Mouse (Mus musculus): ENCODE measurements around the gene Trnau1ap. TPM values are rescaled to one million over a fixed set of nuclear protein-coding genes. Genes with fewer than 3 reads are reported as not detected.

Gene Trnau1ap
- polyA plus RNA-seq, 1 experiment from 2014 or later = 74.0 TPM

DNA sequence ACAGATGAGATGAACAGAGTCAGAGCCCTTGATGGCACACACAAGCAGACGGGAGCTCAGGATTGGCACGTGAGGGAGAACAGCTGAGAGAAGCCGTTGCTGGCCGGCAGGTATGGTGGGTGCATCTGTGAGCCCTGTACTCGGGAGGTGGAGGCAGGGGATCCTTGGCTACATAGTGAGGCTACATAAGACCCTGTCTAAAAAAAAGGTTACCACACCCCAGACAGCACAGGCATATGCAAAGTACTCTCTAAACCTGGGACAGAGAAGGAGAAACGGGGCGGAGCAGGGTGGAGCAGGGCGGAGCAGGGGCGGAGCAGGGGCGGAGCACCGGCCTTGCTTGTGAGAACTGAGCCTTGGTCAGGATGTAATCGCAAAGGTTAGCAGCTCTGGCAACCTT, 26.8 kb upstream of the Trnau1ap start:
- Histone ChIP-seq H3K4me2 (ENCODE audit: low read length) (no peak overlapping the region), H3K27me3 (ENCODE audit: control insufficient read depth, insufficient read depth, low read length) (no peaks in the 10 kb centered on the region), H3K9me3 (ENCODE audit: control insufficient read depth, low read length) (no peaks in the 10 kb centered on the region), H3K9ac (ENCODE audit: low read length) (no peak overlapping the region), H3K36me3 (ENCODE audit: control insufficient read depth, insufficient read depth, low read length) (peaks cover 67% of the 10 kb centered on the region), H3K4me3 (ENCODE audit: control insufficient read depth in 1 of 2, insufficient read depth in 1 of 2, low read depth in 1 of 2, low read length in 2 of 2) (no peak overlapping the region), H3K27ac (replicated peaks in 1 of 2; ENCODE audit: control insufficient read depth in 1 of 2, insufficient read depth in 1 of 2, low read depth in 2 of 2, low read length in 2 of 2) (no peak overlapping the region), H3K4me1 (ENCODE audit: control insufficient read depth in 2 of 2, insufficient read depth in 2 of 2, low read length in 2 of 2) (peaks cover 0 to 9% of the 10 kb centered on the region in 2 experiments; a peak in 1 of 4 replicates)
- 42% methylated on average over 12 of the region's 12 CpGs for WGBS
- ATAC-seq (ENCODE audit: insufficient number of reproducible peaks, insufficient read depth, low FRiP score, low read depth) = no peak

DNA sequence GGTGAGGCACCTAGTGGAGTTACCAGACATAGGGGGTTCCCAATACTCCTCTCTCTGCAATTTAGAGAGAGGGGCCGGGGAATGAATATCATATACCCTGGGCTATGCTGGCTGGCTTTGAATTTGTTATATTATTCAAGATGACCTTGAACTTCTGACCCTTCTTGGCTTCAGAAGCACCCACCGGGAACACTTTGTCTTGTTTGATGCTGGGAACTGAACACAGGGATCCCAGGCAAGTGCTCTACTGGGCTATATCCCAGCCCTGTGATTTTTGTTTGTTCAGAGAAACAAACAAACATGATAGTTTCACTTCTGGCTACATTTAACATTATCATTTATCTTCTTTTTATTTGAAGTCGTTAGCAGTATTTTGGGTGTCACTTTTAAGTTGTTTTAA, 26.1 kb upstream of the Trnau1ap start:
- no peak for ATAC-seq (ENCODE audit: insufficient number of reproducible peaks, insufficient read depth, low FRiP score, low read depth)
- H3K9me3 ChIP-seq (ENCODE audit: control insufficient read depth, low read length) = no peaks in the 10 kb centered on the region
- no peak overlapping the region for H3K4me3 ChIP-seq (ENCODE audit: control insufficient read depth in 1 of 2, insufficient read depth in 1 of 2, low read depth in 1 of 2, low read length in 2 of 2)
- no peak overlapping the region for H3K4me2 ChIP-seq (ENCODE audit: low read length)
- H3K27ac ChIP-seq (replicated peaks in 1 of 2; ENCODE audit: control insufficient read depth in 1 of 2, insufficient read depth in 1 of 2, low read depth in 2 of 2, low read length in 2 of 2) = no peak overlapping the region
- 81% methylated on average over 3 of the region's 3 CpGs for WGBS
- peaks cover 0 to 12% of the 10 kb centered on the region in 2 experiments; a peak in 1 of 4 replicates for H3K4me1 ChIP-seq (ENCODE audit: control insufficient read depth in 2 of 2, insufficient read depth in 2 of 2, low read length in 2 of 2)
- H3K9ac ChIP-seq (ENCODE audit: low read length) = no peak overlapping the region
- peaks cover 67% of the 10 kb centered on the region for H3K36me3 ChIP-seq (ENCODE audit: control insufficient read depth, insufficient read depth, low read length)
- no peaks in the 10 kb centered on the region for H3K27me3 ChIP-seq (ENCODE audit: control insufficient read depth, insufficient read depth, low read length)

DNA sequence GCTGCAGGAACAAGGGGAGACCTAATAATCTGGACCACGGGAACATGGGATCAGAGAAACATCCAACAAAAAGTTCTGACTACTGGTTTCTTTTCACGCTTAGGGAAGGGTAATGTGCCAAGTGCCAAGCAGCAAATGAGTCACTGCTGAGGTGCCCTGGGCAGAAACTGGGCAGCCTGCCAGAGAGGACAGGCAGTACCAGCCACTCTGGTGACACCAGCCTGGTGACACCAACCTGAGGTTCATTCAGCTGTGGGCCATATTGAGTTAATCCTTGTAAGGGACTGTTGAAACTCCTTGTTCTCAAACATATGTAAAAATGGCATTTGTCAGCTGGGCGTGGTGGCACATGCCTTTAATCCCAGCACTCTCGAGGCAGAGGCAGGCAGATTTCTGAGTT, 25.2 kb upstream of the Trnau1ap start:
- Histone ChIP-seq H3K4me3 (ENCODE audit: control insufficient read depth in 1 of 2, insufficient read depth in 1 of 2, low read depth in 1 of 2, low read length in 2 of 2) (no peak overlapping the region), H3K9ac (ENCODE audit: low read length) (no peak overlapping the region), H3K36me3 (ENCODE audit: control insufficient read depth, insufficient read depth, low read length) (peaks cover 62% of the 10 kb centered on the region), H3K4me1 (ENCODE audit: control insufficient read depth in 2 of 2, insufficient read depth in 2 of 2, low read length in 2 of 2) (peaks cover 0 to 12% of the 10 kb centered on the region in 2 experiments; a peak in 1 of 4 replicates), H3K27me3 (ENCODE audit: control insufficient read depth, insufficient read depth, low read length) (no peaks in the 10 kb centered on the region), H3K9me3 (ENCODE audit: control insufficient read depth, low read length) (no peaks in the 10 kb centered on the region), H3K27ac (replicated peaks in 1 of 2; ENCODE audit: control insufficient read depth in 1 of 2, insufficient read depth in 1 of 2, low read depth in 2 of 2, low read length in 2 of 2) (no peak overlapping the region), H3K4me2 (ENCODE audit: low read length) (no peak overlapping the region)
- 87% methylated on average over 4 of the region's 4 CpGs for WGBS
- ATAC-seq (ENCODE audit: insufficient number of reproducible peaks, insufficient read depth, low FRiP score, low read depth) = no peak

DNA sequence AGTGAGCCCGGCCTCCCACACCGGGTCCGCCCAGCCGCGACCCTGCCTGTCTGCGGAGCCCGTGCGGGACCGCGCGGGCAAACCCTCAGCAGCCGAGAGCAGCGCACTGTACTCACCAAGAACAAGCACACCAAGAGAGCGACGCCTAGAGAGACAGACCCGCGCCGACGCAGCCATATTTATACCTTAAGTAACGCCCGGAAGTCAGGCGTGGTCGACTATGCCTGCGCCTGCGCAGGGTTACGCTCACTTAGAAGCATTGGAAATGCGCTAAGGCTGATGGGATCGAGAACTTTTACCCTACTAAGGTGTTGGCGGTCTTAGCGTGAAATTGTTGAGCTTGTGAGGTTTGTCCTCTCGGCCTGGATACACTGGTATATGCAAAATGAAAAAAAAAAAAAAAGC, 24.1 kb upstream of the Trnau1ap start, which contains the start of gene Rcc1:
Gene Rcc1, minus strand, starts transcription at position 125 of the 405 bp plus-strand sequence.
- H3K9ac ChIP-seq (ENCODE audit: low read length) = peak within 1 kb of the TSS; percentile 95
- H3K4me1 ChIP-seq (ENCODE audit: control insufficient read depth in 2 of 2, insufficient read depth in 2 of 2, low read length in 2 of 2) = peaks cover 0 to 12% of the 10 kb centered on the region in 2 experiments; a peak in 1 of 4 replicates
- H3K27me3 ChIP-seq (ENCODE audit: control insufficient read depth, insufficient read depth, low read length) = no peaks in the 10 kb centered on the region
- H3K27ac ChIP-seq (replicated peaks in 1 of 2; ENCODE audit: control insufficient read depth in 1 of 2, insufficient read depth in 1 of 2, low read depth in 2 of 2, low read length in 2 of 2) = peak within 1 kb of the TSS; percentile 87 to 95
- peak within 1 kb of the TSS; percentile 73 to 80 for H3K4me3 ChIP-seq (ENCODE audit: control insufficient read depth in 1 of 2, insufficient read depth in 1 of 2, low read depth in 1 of 2, low read length in 2 of 2)
- under 1% methylated on average over 31 of the region's 31 CpGs for WGBS
- ATAC-seq (ENCODE audit: insufficient number of reproducible peaks, insufficient read depth, low FRiP score, low read depth) = peak; percentile 88
- H3K36me3 ChIP-seq (ENCODE audit: control insufficient read depth, insufficient read depth, low read length) = peaks cover 51% of the 10 kb centered on the region
- H3K9me3 ChIP-seq (ENCODE audit: control insufficient read depth, low read length) = no peaks in the 10 kb centered on the region
- H3K4me2 ChIP-seq (ENCODE audit: low read length) = peak within 1 kb of the TSS; percentile 81

DNA sequence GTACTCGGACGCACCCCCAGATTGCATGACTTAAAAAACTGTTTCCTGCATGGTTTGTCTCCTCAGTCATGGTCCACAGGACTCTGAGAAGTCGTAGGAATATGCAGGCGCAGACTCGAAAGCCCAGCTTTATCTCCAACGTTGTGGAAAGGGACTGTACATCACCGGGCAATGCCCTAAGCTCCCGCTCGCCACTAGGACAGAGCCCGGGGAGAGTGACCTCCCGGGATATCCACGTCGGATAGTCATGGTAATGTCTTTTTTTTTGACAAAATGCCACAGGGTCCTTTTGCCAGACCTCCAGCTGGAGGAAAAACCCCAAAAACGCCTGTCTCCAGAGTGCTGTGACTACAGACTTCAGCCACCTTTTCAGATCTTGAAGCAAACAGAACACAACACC, 23.4 kb upstream of the Trnau1ap start:
- no peak for ATAC-seq (ENCODE audit: insufficient number of reproducible peaks, insufficient read depth, low FRiP score, low read depth)
- H3K4me1 ChIP-seq (ENCODE audit: control insufficient read depth in 2 of 2, insufficient read depth in 2 of 2, low read length in 2 of 2) = peaks cover 0 to 12% of the 10 kb centered on the region in 2 experiments; a peak in 1 of 4 replicates
- H3K9ac ChIP-seq (ENCODE audit: low read length) = peak overlapping the region; percentile 95
- H3K4me3 ChIP-seq (ENCODE audit: control insufficient read depth in 1 of 2, insufficient read depth in 1 of 2, low read depth in 1 of 2, low read length in 2 of 2) = peak overlapping the region; percentile 73 to 80
- peak overlapping the region; percentile 87 to 95 for H3K27ac ChIP-seq (replicated peaks in 1 of 2; ENCODE audit: control insufficient read depth in 1 of 2, insufficient read depth in 1 of 2, low read depth in 2 of 2, low read length in 2 of 2)
- WGBS = 0% methylated on average over 14 of the region's 14 CpGs
- peak overlapping the region; percentile 81 for H3K4me2 ChIP-seq (ENCODE audit: low read length)
- H3K36me3 ChIP-seq (ENCODE audit: control insufficient read depth, insufficient read depth, low read length) = peaks cover 44% of the 10 kb centered on the region
- H3K27me3 ChIP-seq (ENCODE audit: control insufficient read depth, insufficient read depth, low read length) = no peaks in the 10 kb centered on the region
- no peaks in the 10 kb centered on the region for H3K9me3 ChIP-seq (ENCODE audit: control insufficient read depth, low read length)

DNA sequence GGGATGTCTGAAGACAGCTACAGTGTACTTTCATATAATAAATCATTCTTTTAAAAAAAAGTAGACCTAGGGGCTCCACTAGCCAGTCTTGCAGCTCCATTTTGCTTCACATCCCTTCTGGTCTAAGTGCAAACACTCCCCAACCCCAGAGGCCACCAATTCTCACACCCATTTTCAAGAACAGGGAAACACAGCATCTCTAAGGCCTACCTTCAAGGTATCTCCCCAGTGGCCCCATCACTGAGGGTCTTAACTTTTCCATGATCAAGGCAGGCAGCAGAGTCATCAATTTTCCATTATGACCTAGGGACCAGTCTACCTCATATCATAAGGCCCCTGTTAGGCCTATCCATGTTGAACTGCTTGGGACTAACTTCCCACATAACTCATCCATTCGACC, 22.1 kb upstream of the Trnau1ap start:
- Histone ChIP-seq H3K4me1 (ENCODE audit: control insufficient read depth in 2 of 2, insufficient read depth in 2 of 2, low read length in 2 of 2) (peaks cover 0 to 12% of the 10 kb centered on the region in 2 experiments; a peak in 1 of 4 replicates), H3K9me3 (ENCODE audit: control insufficient read depth, low read length) (no peaks in the 10 kb centered on the region), H3K36me3 (ENCODE audit: control insufficient read depth, insufficient read depth, low read length) (peaks cover 31% of the 10 kb centered on the region), H3K4me3 (ENCODE audit: control insufficient read depth in 1 of 2, insufficient read depth in 1 of 2, low read depth in 1 of 2, low read length in 2 of 2) (no peak overlapping the region), H3K9ac (ENCODE audit: low read length) (peak overlapping the region; percentile 95; the same call in 1 of the 2 replicates), H3K27ac (replicated peaks in 1 of 2; ENCODE audit: control insufficient read depth in 1 of 2, insufficient read depth in 1 of 2, low read depth in 2 of 2, low read length in 2 of 2) (no peak overlapping the region), H3K4me2 (ENCODE audit: low read length) (peak overlapping the region; percentile 81), H3K27me3 (ENCODE audit: control insufficient read depth, insufficient read depth, low read length) (no peaks in the 10 kb centered on the region)
- WGBS = 20% methylated on average over 1 of the region's 1 CpGs
- no peak for ATAC-seq (ENCODE audit: insufficient number of reproducible peaks, insufficient read depth, low FRiP score, low read depth)

DNA sequence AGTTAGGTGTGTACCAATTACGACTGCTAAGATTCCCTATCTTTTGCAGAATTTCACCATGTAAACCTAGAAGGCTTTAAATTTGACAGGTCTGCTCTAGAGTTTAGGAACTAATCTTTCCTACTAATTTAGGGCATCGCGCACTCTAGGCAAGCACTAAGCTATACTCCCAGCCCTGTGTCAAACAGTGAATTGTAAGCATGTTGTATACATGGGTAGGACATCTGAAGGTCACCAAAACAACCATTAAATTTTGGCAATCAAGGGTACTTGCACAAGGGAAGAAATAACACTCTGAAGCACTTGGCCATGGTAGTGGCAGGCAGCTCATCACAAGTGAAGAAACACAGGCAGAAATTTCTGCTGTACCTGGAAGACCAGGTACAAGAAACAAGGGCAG, 21.5 kb upstream of the Trnau1ap start:
- no peak overlapping the region for H3K9ac ChIP-seq (ENCODE audit: low read length)
- H3K27me3 ChIP-seq (ENCODE audit: control insufficient read depth, insufficient read depth, low read length) = no peaks in the 10 kb centered on the region
- no peak overlapping the region for H3K4me3 ChIP-seq (ENCODE audit: control insufficient read depth in 1 of 2, insufficient read depth in 1 of 2, low read depth in 1 of 2, low read length in 2 of 2)
- no peak overlapping the region for H3K4me2 ChIP-seq (ENCODE audit: low read length)
- peaks cover 0 to 12% of the 10 kb centered on the region in 2 experiments; a peak in 1 of 4 replicates for H3K4me1 ChIP-seq (ENCODE audit: control insufficient read depth in 2 of 2, insufficient read depth in 2 of 2, low read length in 2 of 2)
- H3K9me3 ChIP-seq (ENCODE audit: control insufficient read depth, low read length) = no peaks in the 10 kb centered on the region
- ATAC-seq (ENCODE audit: insufficient number of reproducible peaks, insufficient read depth, low FRiP score, low read depth) = no peak
- H3K27ac ChIP-seq (replicated peaks in 1 of 2; ENCODE audit: control insufficient read depth in 1 of 2, insufficient read depth in 1 of 2, low read depth in 2 of 2, low read length in 2 of 2) = no peak overlapping the region
- WGBS = 76% methylated on average over 3 of the region's 3 CpGs
- peaks cover 25% of the 10 kb centered on the region for H3K36me3 ChIP-seq (ENCODE audit: control insufficient read depth, insufficient read depth, low read length)
